Mouse (Mus musculus) liver, embryonic 16.5 days (tissue): ENCODE measurements around the gene Sobp. TPM values are rescaled to one million over a fixed set of nuclear protein-coding genes. Genes with fewer than 3 reads are reported as not detected.

Experiments used
- ATAC-seq: fragments of 200-750 bp; cut with Nextera tagmentation; 2 replicates; pipeline ENCODE4 v1.8.0; 2017; ENCODE audit warnings: low read depth, mild to moderate bottlenecking, moderate number of reproducible peaks, moderate library complexity
- H3K27ac ChIP-seq: fragments of 300-500 bp; sonication (generic); 2 replicates; pipeline ENCODE4 v1.5.1; 2014; ENCODE audit warnings: mild to moderate bottlenecking, low read length
- H3K27me3 ChIP-seq: fragments of 300-500 bp; sonication (generic); 2 replicates; pipeline ENCODE4 v1.6.1; 2014; ENCODE audit warnings: low read depth, low read length, mixed read lengths; ENCODE audit not compliant: control insufficient read depth, insufficient read depth
- H3K36me3 ChIP-seq: fragments of 300-500 bp; sonication (generic); 2 replicates; pipeline ENCODE4 v1.6.1; 2014; ENCODE audit warnings: mild to moderate bottlenecking; ENCODE audit not compliant: control insufficient read depth, insufficient read depth
- H3K4me1 ChIP-seq: fragments of 300-500 bp; sonication (generic); 2 replicates; pipeline ENCODE4 v1.6.1; 2014; ENCODE audit warnings: low read depth, low read length, mixed read lengths; ENCODE audit not compliant: control insufficient read depth
- H3K4me2 ChIP-seq: fragments of 300-500 bp; sonication (generic); 2 replicates; pipeline ENCODE4 v1.6.1; 2014; ENCODE audit warnings: low read depth, low read length, mixed read lengths
- H3K4me3 ChIP-seq: fragments of 300-500 bp; sonication (generic); 2 replicates; pipeline ENCODE4 v1.5.1; 2014; ENCODE audit warnings: low read depth, mild to moderate bottlenecking, low read length
- H3K9ac ChIP-seq: fragments of 300-500 bp; sonication (generic); 2 replicates; pipeline ENCODE4 v1.6.1; 2014; ENCODE audit warnings: low read depth, low read length
- H3K9me3 ChIP-seq: fragments of 300-500 bp; sonication (generic); replicated peaks from 2 replicates; pipeline ENCODE4 v1.6.1; 2016; ENCODE audit warnings: low read length; ENCODE audit not compliant: control insufficient read depth
- WGBS: fragments of 180-500 bp; shearing (Covaris S2); extraction: QIAGEN DNeasy Blood & Tissue Kit; methylation state at CpG from one replicate; pipeline ENCODE4 v1.1.7; 2014; ENCODE audit not compliant: insufficient replicate concordance; 5-methylcytosine and 5-hydroxymethylcytosine counted together
- polyA plus RNA-seq: library from polyadenylated mRNA; unstranded; fragments of >200 nt; fragmentation: Nextera tagmentation; extraction: Ambion mirVana; gene quantifications from 2 replicates; pipeline ENCODE4 v1.2.1, GENCODE M21; 2015

Sobp gene
- polyA plus RNA-seq, 1 experiment from 2014 or later: 0.02 TPM

- 66% methylated on average over 9 of the region's 9 CpGs for WGBS
- Histone ChIP-seq H3K27me3 (no peaks in the 10 kb centered on the region), H3K27ac (no peak overlapping the region), H3K36me3 (no peaks in the 10 kb centered on the region), H3K4me1 (no peaks in the 10 kb centered on the region), H3K9ac (no peak overlapping the region), H3K4me2 (no peak overlapping the region), H3K9me3 (no peaks in the 10 kb centered on the region), H3K4me3 (no peak overlapping the region)
- ATAC-seq: no peak
Observed at GRCm38 (mm10) chr10:43143173-43143572, 31.2 kb downstream of the Sobp start.

GRCm38 (mm10) chr10:43134027-43134426 is 40.3 kb downstream of the Sobp start:
- Histone ChIP-seq H3K36me3 (no peaks in the 10 kb centered on the region), H3K4me3 (no peak overlapping the region), H3K4me2 (no peak overlapping the region), H3K27me3 (no peaks in the 10 kb centered on the region), H3K27ac (no peak overlapping the region), H3K4me1 (no peaks in the 10 kb centered on the region), H3K9me3 (no peaks in the 10 kb centered on the region), H3K9ac (no peak overlapping the region)
- ATAC-seq: no peak
- WGBS: 78% methylated on average over 11 of the region's 11 CpGs

- H3K36me3 ChIP-seq: no peaks in the 10 kb centered on the region
- H3K27ac ChIP-seq: no peak overlapping the region
- no peak overlapping the region for H3K9ac ChIP-seq
- no peak for ATAC-seq
- no peaks in the 10 kb centered on the region for H3K9me3 ChIP-seq
- no peaks in the 10 kb centered on the region for H3K4me1 ChIP-seq
- 47% methylated on average over 3 of the region's 3 CpGs for WGBS
- no peak overlapping the region for H3K4me3 ChIP-seq
- H3K4me2 ChIP-seq: no peak overlapping the region
- H3K27me3 ChIP-seq: no peaks in the 10 kb centered on the region
Observed at GRCm38 (mm10) chr10:43128750-43129149, 45.6 kb downstream of the Sobp start.

- H3K4me3 ChIP-seq: no peak overlapping the region
- H3K9ac ChIP-seq: no peak overlapping the region
- H3K4me1 ChIP-seq: no peaks in the 10 kb centered on the region
- 74% methylated on average over 7 of the region's 7 CpGs for WGBS
- H3K36me3 ChIP-seq: no peaks in the 10 kb centered on the region
- H3K27me3 ChIP-seq: no peaks in the 10 kb centered on the region
- ATAC-seq: no peak
- no peak overlapping the region for H3K4me2 ChIP-seq
- no peak overlapping the region for H3K27ac ChIP-seq
- no peaks in the 10 kb centered on the region for H3K9me3 ChIP-seq
Observed at GRCm38 (mm10) chr10:43124561-43124960, 49.8 kb downstream of the Sobp start.

GRCm38 (mm10) chr10:43124156-43124555 is 50.2 kb downstream of the Sobp start:
- H3K27ac ChIP-seq: no peak overlapping the region
- no peak overlapping the region for H3K4me2 ChIP-seq
- no peaks in the 10 kb centered on the region for H3K4me1 ChIP-seq
- no peaks in the 10 kb centered on the region for H3K36me3 ChIP-seq
- no peaks in the 10 kb centered on the region for H3K27me3 ChIP-seq
- ATAC-seq: no peak
- no peak overlapping the region for H3K9ac ChIP-seq
- WGBS: 59% methylated on average over 4 of the region's 4 CpGs
- no peaks in the 10 kb centered on the region for H3K9me3 ChIP-seq
- no peak overlapping the region for H3K4me3 ChIP-seq

GRCm38 (mm10) chr10:43123422-43123821 is 50.9 kb downstream of the Sobp start:
- Histone ChIP-seq H3K36me3 (no peaks in the 10 kb centered on the region), H3K4me1 (no peaks in the 10 kb centered on the region), H3K9me3 (no peaks in the 10 kb centered on the region), H3K9ac (no peak overlapping the region), H3K4me2 (no peak overlapping the region), H3K27ac (no peak overlapping the region), H3K4me3 (no peak overlapping the region), H3K27me3 (no peaks in the 10 kb centered on the region)
- WGBS: 33% methylated on average over 6 of the region's 6 CpGs
- ATAC-seq: no peak

GRCm38 (mm10) chr10:43120688-43121450 is 53.5 kb downstream of the Sobp start:
- no peaks in the 10 kb centered on the region for H3K9me3 ChIP-seq
- no peaks in the 10 kb centered on the region for H3K36me3 ChIP-seq
- H3K27me3 ChIP-seq: no peaks in the 10 kb centered on the region

GRCm38 (mm10) chr10:43116083-43116927 is 58.0 kb downstream of the Sobp start:
- no peak overlapping the region for H3K27ac ChIP-seq
- H3K9me3 ChIP-seq: no peaks in the 10 kb centered on the region
- H3K9ac ChIP-seq: no peak overlapping the region
- no peak overlapping the region for H3K4me2 ChIP-seq
- no peak for ATAC-seq
- 45% methylated on average over 3 of the region's 3 CpGs for WGBS
- no peaks in the 10 kb centered on the region for H3K4me1 ChIP-seq
- H3K27me3 ChIP-seq: no peaks in the 10 kb centered on the region
- H3K4me3 ChIP-seq: no peak overlapping the region
- H3K36me3 ChIP-seq: no peaks in the 10 kb centered on the region

More at GRCm38 (mm10) chr10:43120688-43121450, 53.5 kb downstream of the Sobp start:
- Histone ChIP-seq H3K4me1 (no peaks in the 10 kb centered on the region), H3K27ac (no peak overlapping the region), H3K9ac (no peak overlapping the region), H3K4me3 (no peak overlapping the region), H3K4me2 (no peak overlapping the region)
- ATAC-seq: no peak
- WGBS: 16% methylated on average over 8 of the region's 8 CpGs

GRCm38 (mm10) chr10:43112296-43112695 is 62.0 kb downstream of the Sobp start:
- Histone ChIP-seq H3K4me1 (no peaks in the 10 kb centered on the region), H3K4me3 (no peak overlapping the region), H3K27me3 (no peaks in the 10 kb centered on the region), H3K9me3 (no peaks in the 10 kb centered on the region), H3K36me3 (no peaks in the 10 kb centered on the region), H3K27ac (no peak overlapping the region), H3K4me2 (no peak overlapping the region), H3K9ac (no peak overlapping the region)
- no peak for ATAC-seq
- WGBS: 66% methylated on average over 7 of the region's 7 CpGs
